Mouse (Mus musculus) forebrain, embryonic 10.5 days (tissue): Measurements from ENCODE around the gene Hoxd11. TPM values are rescaled to one million over a fixed set of nuclear protein-coding genes. Genes with fewer than 3 reads are reported as not detected.
A peak's percentile ranks its signal among the peaks of the same experiment; 100 is the strongest.

Experiments
- DNase-seq: peaks from one replicate; pipeline ENCODE4 v3.0.0-alpha.2; 2017; ENCODE audit warnings: low spot score; ENCODE audit errors: extremely low spot score
- H3K27ac ChIP-seq: fragments of 300-500 bp; sonication (generic); 2 replicates; pipeline ENCODE4 v1.5.1; 2016; ENCODE audit warnings: mild to moderate bottlenecking
- H3K27me3 ChIP-seq: fragments of 300-500 bp; sonication (generic); 2 replicates; pipeline ENCODE4 v1.6.1; 2016; ENCODE audit warnings: mild to moderate bottlenecking; ENCODE audit not compliant: poor library complexity, severe bottlenecking
- H3K36me3 ChIP-seq: fragments of 300-500 bp; sonication (generic); replicated peaks from 2 replicates; pipeline ENCODE4 v1.6.1; 2016; ENCODE audit warnings: mild to moderate bottlenecking, moderate library complexity
- H3K4me1 ChIP-seq: fragments of 300-500 bp; sonication (generic); 2 replicates; pipeline ENCODE4 v1.6.1; 2016
- H3K4me3 ChIP-seq: fragments of 300-500 bp; sonication (generic); 2 replicates; pipeline ENCODE4 v1.5.1; 2016; ENCODE audit warnings: mild to moderate bottlenecking, moderate library complexity
- H3K9me3 ChIP-seq: fragments of 300-500 bp; sonication (generic); 2 replicates; pipeline ENCODE4 v1.6.1; 2016; ENCODE audit warnings: mild to moderate bottlenecking, moderate library complexity
- WGBS: fragments of 180-500 bp; shearing (Covaris S2); methylation state at CpG from one replicate; pipeline ENCODE4 v1.1.7; 2016; 5-methylcytosine and 5-hydroxymethylcytosine counted together
- polyA plus RNA-seq: library from polyadenylated mRNA; unstranded; fragments of >200 nt; fragmentation: Nextera tagmentation; extraction: Ambion mirVana; gene quantifications from 2 replicates; pipeline ENCODE4 v1.2.1, GENCODE M21; 2016

The Hoxd11 gene
- polyA plus RNA-seq, 1 experiment from 2014 or later, result not detected

GRCm38 (mm10) chr2:74704393-74704998 is 25.1 kb downstream of the Hoxd11 start, which contains the start of gene Hoxd8:
Hoxd8 (plus strand) TSS chr2:74704615.
- Histone ChIP-seq H3K27me3 (peaks cover 100% of the 10 kb centered on the region), H3K9me3 (no peaks in the 10 kb centered on the region), H3K36me3 (no peaks in the 10 kb centered on the region), H3K27ac (no peak within 1 kb of the TSS), H3K4me1 (peaks cover 16% of the 10 kb centered on the region), H3K4me3 (peak within 1 kb of the TSS; percentile 46)
- 0% methylated on average over 39 of the region's 52 CpGs for WGBS
- DNase-seq, result peak; percentile 55

- WGBS, result 5% methylated on average over 65 of the region's 66 CpGs
- no peaks in the 10 kb centered on the region for H3K9me3 ChIP-seq
- no peak overlapping the region for H3K27ac ChIP-seq
- peaks cover 16% of the 10 kb centered on the region for H3K4me1 ChIP-seq
- DNase-seq, result peak; percentile 51
- H3K27me3 ChIP-seq, result peaks cover 100% of the 10 kb centered on the region
- no peaks in the 10 kb centered on the region for H3K36me3 ChIP-seq
- H3K4me3 ChIP-seq, result peak overlapping the region; percentile 46
Measured at GRCm38 (mm10) chr2:74704999-74705466, 25.7 kb downstream of the Hoxd11 start.

- no peaks in the 10 kb centered on the region for H3K36me3 ChIP-seq
Measured at GRCm38 (mm10) chr2:74705467-74706089, 26.2 kb downstream of the Hoxd11 start.

GRCm38 (mm10) chr2:74706393-74706960 is 27.1 kb downstream of the Hoxd11 start:
- Histone ChIP-seq H3K9me3 (no peaks in the 10 kb centered on the region), H3K27me3 (peaks cover 100% of the 10 kb centered on the region), H3K4me1 (peaks cover 16% of the 10 kb centered on the region), H3K27ac (no peak overlapping the region), H3K4me3 (no peak overlapping the region), H3K36me3 (no peaks in the 10 kb centered on the region)
- peak; percentile 16 for DNase-seq
- 2% methylated on average over 13 of the region's 13 CpGs for WGBS

More at GRCm38 (mm10) chr2:74705467-74706089, 26.2 kb downstream of the Hoxd11 start:
- Histone ChIP-seq H3K27me3 (peaks cover 100% of the 10 kb centered on the region), H3K4me1 (peaks cover 16% of the 10 kb centered on the region), H3K4me3 (peak overlapping the region; percentile 46), H3K27ac (no peak overlapping the region), H3K9me3 (no peaks in the 10 kb centered on the region)
- WGBS, result under 1% methylated on average over 71 of the region's 85 CpGs
- peak; percentile 56 for DNase-seq

- peaks cover 100% of the 10 kb centered on the region for H3K27me3 ChIP-seq
- H3K9me3 ChIP-seq, result no peaks in the 10 kb centered on the region
- DNase-seq, result no peak
- WGBS, result 8% methylated on average over 7 of the region's 7 CpGs
- no peak overlapping the region for H3K27ac ChIP-seq
- H3K4me1 ChIP-seq, result peaks cover 24% of the 10 kb centered on the region
- no peaks in the 10 kb centered on the region for H3K36me3 ChIP-seq
- H3K4me3 ChIP-seq, result no peak overlapping the region
Measured at GRCm38 (mm10) chr2:74707599-74707998, 28.2 kb downstream of the Hoxd11 start.

GRCm38 (mm10) chr2:74708676-74709075 is 29.3 kb downstream of the Hoxd11 start:
- H3K4me3 ChIP-seq, result no peak overlapping the region
- H3K27me3 ChIP-seq, result peaks cover 100% of the 10 kb centered on the region
- peak; percentile 31 for DNase-seq
- H3K4me1 ChIP-seq, result peaks cover 24% of the 10 kb centered on the region
- no peaks in the 10 kb centered on the region for H3K9me3 ChIP-seq
- no peaks in the 10 kb centered on the region for H3K36me3 ChIP-seq
- no peak overlapping the region for H3K27ac ChIP-seq
- 8% methylated on average over 4 of the region's 4 CpGs for WGBS

GRCm38 (mm10) chr2:74709465-74710419 is 30.4 kb downstream of the Hoxd11 start:
- DNase-seq, result peak; percentile 27
- Histone ChIP-seq H3K4me3 (no peak overlapping the region), H3K36me3 (no peaks in the 10 kb centered on the region), H3K27me3 (peaks cover 100% of the 10 kb centered on the region), H3K9me3 (no peaks in the 10 kb centered on the region), H3K4me1 (peaks cover 18% of the 10 kb centered on the region), H3K27ac (no peak overlapping the region)
- WGBS, result 3% methylated on average over 5 of the region's 5 CpGs

- H3K9me3 ChIP-seq, result no peaks in the 10 kb centered on the region
- peaks cover 100% of the 10 kb centered on the region for H3K27me3 ChIP-seq
- no peak overlapping the region for H3K27ac ChIP-seq
- peaks cover 11% of the 10 kb centered on the region for H3K4me1 ChIP-seq
- H3K4me3 ChIP-seq, result no peak overlapping the region
- DNase-seq, result peak; percentile 34
- H3K36me3 ChIP-seq, result no peaks in the 10 kb centered on the region
- under 1% methylated on average over 16 of the region's 16 CpGs for WGBS
Measured at GRCm38 (mm10) chr2:74710929-74711543, 31.7 kb downstream of the Hoxd11 start.

- Histone ChIP-seq H3K9me3 (no peaks in the 10 kb centered on the region), H3K4me1 (peaks cover 13% of the 10 kb centered on the region), H3K27me3 (peaks cover 100% of the 10 kb centered on the region), H3K36me3 (no peaks in the 10 kb centered on the region), H3K27ac (no peak within 1 kb of the TSS), H3K4me3 (peak within 1 kb of the TSS; percentile 21; the same call in 1 of the 2 replicates)
- WGBS, result under 1% methylated on average over 65 of the region's 65 CpGs
- peak; percentile 51 for DNase-seq
Measured at GRCm38 (mm10) chr2:74711721-74712621, 32.6 kb downstream of the Hoxd11 start, which contains the start of the genes Hoxd3 and Hoxd4. Hoxd3 (plus strand) TSS chr2:74711927. Hoxd4 (plus strand) TSS chr2:74711929.

- DNase-seq, result peak; percentile 26
- Histone ChIP-seq H3K36me3 (no peaks in the 10 kb centered on the region), H3K4me1 (peaks cover 13% of the 10 kb centered on the region), H3K27ac (no peak overlapping the region), H3K27me3 (peaks cover 100% of the 10 kb centered on the region), H3K4me3 (no peak overlapping the region), H3K9me3 (no peaks in the 10 kb centered on the region)
- 3% methylated on average over 19 of the region's 19 CpGs for WGBS
Measured at GRCm38 (mm10) chr2:74713239-74714150, 34.1 kb downstream of the Hoxd11 start.
